Mouse (Mus musculus) testis, adult 2 months (tissue): Measurements from ENCODE around the gene Comp. TPM values are rescaled to one million over a fixed set of nuclear protein-coding genes. Genes with fewer than 3 reads are reported as not detected.
A peak's percentile ranks its signal among the peaks of the same experiment; 100 is the strongest.

ENCODE experiments used
- H3K27ac ChIP-seq: fragments of 200-500 bp; 2 replicates; pipeline ENCODE4 v1.5.1; 2012; ENCODE audit warnings: low read depth, low read length; ENCODE audit not compliant: control insufficient read depth, insufficient read depth
- H3K27me3 ChIP-seq: fragments of 200-500 bp; 2 replicates; pipeline ENCODE4 v1.6.1; 2012; ENCODE audit warnings: mild to moderate bottlenecking, low read length, moderate library complexity; ENCODE audit not compliant: control insufficient read depth, insufficient read depth
- H3K36me3 ChIP-seq: fragments of 200-500 bp; 2 replicates; pipeline ENCODE4 v1.6.1; 2012; ENCODE audit warnings: mild to moderate bottlenecking, low read length; ENCODE audit not compliant: control insufficient read depth, insufficient read depth
- H3K4me1 ChIP-seq: fragments of 200-500 bp; 2 replicates; pipeline ENCODE4 v1.6.1; 2012; ENCODE audit warnings: low read length; ENCODE audit not compliant: control insufficient read depth, insufficient read depth
- H3K4me3 ChIP-seq: fragments of 200-500 bp; 2 replicates; pipeline ENCODE4 v1.5.1; 2012; ENCODE audit warnings: low read depth, mild to moderate bottlenecking, low read length, moderate library complexity, mixed read lengths; ENCODE audit not compliant: control insufficient read depth
- CTCF ChIP-seq: fragments of 200-500 bp; IDR thresholded peaks from 2 replicates; pipeline ENCODE4 v1.5.1; 2012; ENCODE audit warnings: low read depth, mild to moderate bottlenecking, inconsistent platforms, low read length, moderate library complexity; ENCODE audit not compliant: control insufficient read depth, insufficient read depth, insufficient replicate concordance
- POLR2A ChIP-seq: fragments of 200-500 bp; IDR thresholded peaks from 2 replicates; pipeline ENCODE4 v1.6.1; 2012; ENCODE audit warnings: low read depth, mild to moderate bottlenecking, inconsistent platforms, low read length, moderate library complexity; ENCODE audit not compliant: control insufficient read depth
- polyA plus RNA-seq: library from polyadenylated mRNA; depleted of rRNA; stranded (reverse); fragments of >200 nt; gene quantifications from 2 replicates; pipeline ENCODE4 v1.2.3, GENCODE M21; 2012

Comp gene
- polyA plus RNA-seq, 1 experiment, result 409 TPM

- TF ChIP-seq CTCF (peak; percentile 60), POLR2A (no peak)
- peaks cover 35% of the 10 kb centered on the region for H3K4me1 ChIP-seq
- no peak overlapping the region; the same call in 1 of the 2 replicates for H3K4me3 ChIP-seq
- no peaks in the 10 kb centered on the region for H3K27me3 ChIP-seq
- peaks cover 5% of the 10 kb centered on the region for H3K36me3 ChIP-seq
- H3K27ac ChIP-seq, result no peak overlapping the region
Observed at GRCm38 (mm10) chr8:70332070-70332877, 41.1 kb upstream of the Comp start.

GRCm38 (mm10) chr8:70332878-70333202 lies 40.5 kb upstream of the Comp start:
- H3K36me3 ChIP-seq, result peaks cover 5% of the 10 kb centered on the region
- H3K27ac ChIP-seq, result no peak overlapping the region
- TF ChIP-seq POLR2A, result no peak
- no peak for TF ChIP-seq CTCF
- H3K27me3 ChIP-seq, result no peaks in the 10 kb centered on the region
- peaks cover 35% of the 10 kb centered on the region for H3K4me1 ChIP-seq
- no peak overlapping the region for H3K4me3 ChIP-seq

- H3K36me3 ChIP-seq, result peaks cover 3% of the 10 kb centered on the region
- no peak overlapping the region for H3K4me3 ChIP-seq
- H3K27ac ChIP-seq, result no peak overlapping the region
- TF ChIP-seq CTCF (no peak), POLR2A (no peak)
- H3K4me1 ChIP-seq, result no peaks in the 10 kb centered on the region; the same call in 1 of the 2 replicates
- no peaks in the 10 kb centered on the region for H3K27me3 ChIP-seq
Observed at GRCm38 (mm10) chr8:70338931-70339330, 34.4 kb upstream of the Comp start.

GRCm38 (mm10) chr8:70340659-70341058 lies 32.7 kb upstream of the Comp start:
- H3K36me3 ChIP-seq, result no peaks in the 10 kb centered on the region; the same call in none of the 2 replicates
- no peaks in the 10 kb centered on the region; the same call in 1 of the 2 replicates for H3K4me1 ChIP-seq
- TF ChIP-seq POLR2A, result no peak
- TF ChIP-seq CTCF, result no peak
- H3K27me3 ChIP-seq, result no peaks in the 10 kb centered on the region
- no peak overlapping the region for H3K27ac ChIP-seq
- no peak overlapping the region for H3K4me3 ChIP-seq

- Histone ChIP-seq H3K4me3 (peak overlapping the region; percentile 62), H3K27ac (no peak overlapping the region), H3K4me1 (no peaks in the 10 kb centered on the region; the same call in 1 of the 2 replicates), H3K27me3 (no peaks in the 10 kb centered on the region), H3K36me3 (no peaks in the 10 kb centered on the region; the same call in none of the 2 replicates)
- no peak for TF ChIP-seq POLR2A
- no peak for TF ChIP-seq CTCF
Observed at GRCm38 (mm10) chr8:70342007-70342406, 31.4 kb upstream of the Comp start.

- Histone ChIP-seq H3K4me3 (no peak overlapping the region), H3K36me3 (no peaks in the 10 kb centered on the region; the same call in none of the 2 replicates), H3K27me3 (no peaks in the 10 kb centered on the region), H3K27ac (no peak overlapping the region), H3K4me1 (no peaks in the 10 kb centered on the region)
- TF ChIP-seq CTCF, result no peak
- no peak for TF ChIP-seq POLR2A
Observed at GRCm38 (mm10) chr8:70343076-70343475, 30.3 kb upstream of the Comp start.

- no peaks in the 10 kb centered on the region; the same call in none of the 2 replicates for H3K36me3 ChIP-seq
- TF ChIP-seq CTCF (no peak), POLR2A (no peak)
- H3K4me1 ChIP-seq, result no peaks in the 10 kb centered on the region; the same call in none of the 2 replicates
- H3K27ac ChIP-seq, result no peak overlapping the region
- H3K27me3 ChIP-seq, result no peaks in the 10 kb centered on the region
- H3K4me3 ChIP-seq, result no peak overlapping the region
Observed at GRCm38 (mm10) chr8:70343696-70344095, 29.7 kb upstream of the Comp start.
